Mouse (Mus musculus) ES-Bruce4 (cell line): ENCODE results near the gene Apol9b.

ENCODE experiments used
- CTCF ChIP-seq: IDR thresholded peaks from one replicate; pipeline ENCODE4 v1.8.1; 2011; ENCODE audit warnings: low read depth, low read length
- EP300 ChIP-seq: IDR thresholded peaks from 2 replicates; pipeline ENCODE4 v1.6.1; 2011; ENCODE audit warnings: low read depth, low read length; ENCODE audit not compliant: insufficient read depth
- POLR2A ChIP-seq: IDR thresholded peaks from one replicate; pipeline ENCODE4 v1.8.1; 2011; ENCODE audit warnings: low read length; ENCODE audit not compliant: insufficient read depth

DNA sequence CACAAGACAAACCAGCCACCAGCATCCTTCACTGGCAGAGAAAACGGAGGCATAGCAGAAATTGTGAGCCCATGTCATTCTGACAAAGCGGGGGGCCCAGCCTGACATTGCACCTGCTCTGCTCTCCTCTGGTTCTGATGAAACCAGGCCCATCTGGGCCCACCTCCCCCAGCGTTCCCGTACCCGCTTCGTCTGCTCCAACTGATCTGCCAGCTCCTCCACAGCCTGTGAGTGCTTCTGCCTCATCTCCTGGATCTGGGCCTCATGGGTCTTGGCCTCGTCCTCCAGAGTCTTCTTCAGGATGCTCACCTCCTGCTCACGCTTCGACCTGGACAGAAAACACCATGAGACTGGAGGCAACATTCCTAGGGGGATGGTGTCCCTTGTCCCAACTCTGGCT lies 42.1 kb downstream of the Apol9b start:
- TF ChIP-seq POLR2A = no peak
- TF ChIP-seq EP300 = no peak
- TF ChIP-seq CTCF = no peak
